Mouse (Mus musculus): Measurements from ENCODE around the gene Sh2d4b. TPM values are rescaled to one million over a fixed set of nuclear protein-coding genes. Genes with fewer than 3 reads are reported as not detected.

The Sh2d4b gene
- total and polyA plus RNA-seq, 3 experiments: 0.12 to 0.26 TPM; not detected in 1

- Histone ChIP-seq H3K4me3 (ENCODE audit: control insufficient read depth in 1 of 2, insufficient read depth in 1 of 2, low read depth in 2 of 2, low read length in 2 of 2) (no peak overlapping the region), H3K27ac (ENCODE audit: control insufficient read depth, low read depth, low read length) (no peak overlapping the region), H3K9ac (ENCODE audit: control insufficient read depth, low read depth, low read length, poor library complexity, severe bottlenecking) (no peak overlapping the region), H3K27me3 (ENCODE audit: control insufficient read depth in 1 of 2, insufficient read depth in 2 of 2, low read length in 2 of 2) (no peaks in the 10 kb centered on the region), H3K79me2 (ENCODE audit: control insufficient read depth, insufficient read depth, low read length, poor library complexity) (no peaks in the 10 kb centered on the region), H3K4me1 (ENCODE audit: control insufficient read depth in 1 of 2, insufficient read depth in 2 of 2, low read length in 2 of 2) (no peaks in the 10 kb centered on the region), H3K36me3 (ENCODE audit: control insufficient read depth in 1 of 2, insufficient read depth in 2 of 2, low read length in 2 of 2) (no peaks in the 10 kb centered on the region), H3K9me3 (replicated peaks; ENCODE audit: insufficient read depth, low read length) (no peaks in the 10 kb centered on the region)
- TF ChIP-seq NELFE (IDR thresholded peaks at IDR 0.05; ENCODE audit: low read depth, low read length): no peak
- TF ChIP-seq POLR2A (IDR thresholded peaks at IDR 0.05; ENCODE audit: control insufficient read depth in 1 of 2, insufficient read depth in 1 of 2, low read depth in 1 of 2, low read length in 2 of 2, poor library complexity in 1 of 2): no peak
- no peak for TF ChIP-seq MAZ (IDR thresholded peaks at IDR 0.05; ENCODE audit: low read depth, low read length)
- TF ChIP-seq GABPA (IDR thresholded peaks at IDR 0.05; ENCODE audit: low read depth, low read length): no peak
- TF ChIP-seq TAL1 (IDR thresholded peaks at IDR 0.05; ENCODE audit: low read length): no peak
- TF ChIP-seq ZKSCAN1 (IDR thresholded peaks at IDR 0.05; ENCODE audit: low read depth, low read length): no peak
- TF ChIP-seq BHLHE40 (IDR thresholded peaks at IDR 0.05; ENCODE audit: borderline replicate concordance, low read depth, low read length): no peak
- TF ChIP-seq RCOR1 (IDR thresholded peaks at IDR 0.05; ENCODE audit: low read depth, low read length): no peak
- no peak for TF ChIP-seq MAX (IDR thresholded peaks at IDR 0.05; ENCODE audit: low read length)
- DNase-seq (ENCODE audit: low read depth, low spot score): no peak
Measured at GRCm38 (mm10) chr14:40830505-40830904, 62.6 kb downstream of the Sh2d4b start.

- Histone ChIP-seq H3K27me3 (ENCODE audit: control insufficient read depth in 1 of 2, insufficient read depth in 2 of 2, low read length in 2 of 2) (no peaks in the 10 kb centered on the region), H3K36me3 (ENCODE audit: control insufficient read depth in 1 of 2, insufficient read depth in 2 of 2, low read length in 2 of 2) (no peaks in the 10 kb centered on the region), H3K79me2 (ENCODE audit: control insufficient read depth, insufficient read depth, low read length, poor library complexity) (no peaks in the 10 kb centered on the region), H3K4me3 (ENCODE audit: control insufficient read depth in 1 of 2, insufficient read depth in 1 of 2, low read depth in 2 of 2, low read length in 2 of 2) (no peak overlapping the region), H3K4me1 (ENCODE audit: control insufficient read depth in 1 of 2, insufficient read depth in 2 of 2, low read length in 2 of 2) (no peaks in the 10 kb centered on the region), H3K9me3 (replicated peaks; ENCODE audit: insufficient read depth, low read length) (no peaks in the 10 kb centered on the region), H3K9ac (ENCODE audit: control insufficient read depth, low read depth, low read length, poor library complexity, severe bottlenecking) (no peak overlapping the region), H3K27ac (ENCODE audit: control insufficient read depth, low read depth, low read length) (no peak overlapping the region)
- no peak for DNase-seq (ENCODE audit: low read depth, low spot score)
- TF ChIP-seq TAL1 (IDR thresholded peaks at IDR 0.05; ENCODE audit: low read length) (no peak), USF1 (IDR thresholded peaks at IDR 0.05; ENCODE audit: low read depth, low read length) (no peak), E2F4 (IDR thresholded peaks at IDR 0.05; ENCODE audit: borderline replicate concordance, low read depth, low read length) (no peak)
Measured at GRCm38 (mm10) chr14:40830094-40830493, 63.0 kb downstream of the Sh2d4b start.

GRCm38 (mm10) chr14:40818051-40818450, 75.0 kb downstream of the Sh2d4b start:
- Histone ChIP-seq H3K9ac (ENCODE audit: control insufficient read depth, low read depth, low read length, poor library complexity, severe bottlenecking) (no peak overlapping the region), H3K36me3 (ENCODE audit: control insufficient read depth in 1 of 2, insufficient read depth in 2 of 2, low read length in 2 of 2) (no peaks in the 10 kb centered on the region), H3K79me2 (ENCODE audit: control insufficient read depth, insufficient read depth, low read length, poor library complexity) (no peaks in the 10 kb centered on the region), H3K27me3 (ENCODE audit: control insufficient read depth in 1 of 2, insufficient read depth in 2 of 2, low read length in 2 of 2) (no peaks in the 10 kb centered on the region), H3K9me3 (replicated peaks; ENCODE audit: insufficient read depth, low read length) (no peaks in the 10 kb centered on the region), H3K4me3 (ENCODE audit: control insufficient read depth in 1 of 2, insufficient read depth in 1 of 2, low read depth in 2 of 2, low read length in 2 of 2) (no peak overlapping the region), H3K4me1 (ENCODE audit: control insufficient read depth in 1 of 2, insufficient read depth in 2 of 2, low read length in 2 of 2) (no peaks in the 10 kb centered on the region), H3K27ac (ENCODE audit: control insufficient read depth, low read depth, low read length) (no peak overlapping the region)
- no peak for DNase-seq (ENCODE audit: low read depth, low spot score)
- TF ChIP-seq EP300 (IDR thresholded peaks at IDR 0.05; ENCODE audit: low read depth in 1 of 2, low read length in 2 of 2) (no peak), GATA1 (IDR thresholded peaks at IDR 0.05; ENCODE audit: low read depth, low read length) (no peak), MYB (IDR thresholded peaks at IDR 0.05; ENCODE audit: low read depth, low read length) (no peak), POLR2A (IDR thresholded peaks at IDR 0.05; ENCODE audit: control insufficient read depth in 1 of 2, insufficient read depth in 1 of 2, low read depth in 1 of 2, low read length in 2 of 2, poor library complexity in 1 of 2) (no peak), E2F4 (IDR thresholded peaks at IDR 0.05; ENCODE audit: borderline replicate concordance, low read depth, low read length) (no peak), MYC (IDR thresholded peaks at IDR 0.05; ENCODE audit: low read depth, low read length) (no peak), RAD21 (IDR thresholded peaks at IDR 0.05; ENCODE audit: low read depth, low read length) (no peak), ZKSCAN1 (IDR thresholded peaks at IDR 0.05; ENCODE audit: low read depth, low read length) (no peak), POLR2AphosphoS5 (IDR thresholded peaks at IDR 0.05; ENCODE audit: borderline replicate concordance, low read depth, low read length) (no peak), USF1 (IDR thresholded peaks at IDR 0.05; ENCODE audit: low read depth, low read length) (no peak), ZMIZ1 (IDR thresholded peaks at IDR 0.05; ENCODE audit: low read depth, low read length) (no peak), MAFK (IDR thresholded peaks at IDR 0.05; ENCODE audit: borderline replicate concordance, low read depth, low read length) (no peak), ZNF384 (IDR thresholded peaks at IDR 0.05; ENCODE audit: low read depth, low read length) (no peak), ETS1 (IDR thresholded peaks at IDR 0.05; ENCODE audit: low read depth, low read length) (no peak), ELF1 (IDR thresholded peaks at IDR 0.05; ENCODE audit: low read depth, low read length) (no peak), MAZ (IDR thresholded peaks at IDR 0.05; ENCODE audit: low read depth, low read length) (no peak), GABPA (IDR thresholded peaks at IDR 0.05; ENCODE audit: low read depth, low read length) (no peak), MXI1 (IDR thresholded peaks at IDR 0.05; ENCODE audit: low read depth, low read length) (no peak), CHD2 (IDR thresholded peaks at IDR 0.05; ENCODE audit: low read length) (no peak), NRF1 (IDR thresholded peaks at IDR 0.05; ENCODE audit: insufficient read depth, low read depth, low read length, poor library complexity, severe bottlenecking) (no peak)
